Mouse (Mus musculus) urinary bladder, postnatal 10 days (tissue): Measurements from ENCODE around the gene Csnk2a1.
"Not testable (repeated sequence)": the region's sequence is repeated elsewhere in the genome, so short reads cannot be mapped to it uniquely, and the experiment has no call there.

Source experiments
- DNase-seq: peaks from one replicate; pipeline ENCODE4 v3.0.0; 2022; ENCODE audit warnings: low spot score

The Csnk2a1 gene

DNA sequence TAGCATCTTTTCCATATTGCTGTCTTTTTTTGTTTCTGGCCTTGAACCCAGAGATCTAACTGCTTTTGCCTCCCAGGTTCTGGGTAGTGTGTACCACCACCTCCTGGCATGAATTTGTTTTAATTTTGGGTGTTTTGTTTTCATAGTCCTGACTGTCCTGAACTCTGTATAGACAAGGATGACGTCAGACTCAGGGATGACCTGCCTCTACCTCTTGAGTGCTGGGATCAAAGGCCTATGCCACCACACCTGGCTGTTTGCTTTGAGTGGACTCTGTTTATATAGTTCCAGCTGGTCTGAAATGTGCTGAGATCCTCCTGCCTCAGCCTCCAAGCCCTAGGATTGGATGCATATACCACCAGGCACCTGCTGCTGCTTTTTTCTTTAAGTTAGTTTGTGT is 11.3 kb downstream of the Csnk2a1 start:
- DNase-seq = no peak

DNA sequence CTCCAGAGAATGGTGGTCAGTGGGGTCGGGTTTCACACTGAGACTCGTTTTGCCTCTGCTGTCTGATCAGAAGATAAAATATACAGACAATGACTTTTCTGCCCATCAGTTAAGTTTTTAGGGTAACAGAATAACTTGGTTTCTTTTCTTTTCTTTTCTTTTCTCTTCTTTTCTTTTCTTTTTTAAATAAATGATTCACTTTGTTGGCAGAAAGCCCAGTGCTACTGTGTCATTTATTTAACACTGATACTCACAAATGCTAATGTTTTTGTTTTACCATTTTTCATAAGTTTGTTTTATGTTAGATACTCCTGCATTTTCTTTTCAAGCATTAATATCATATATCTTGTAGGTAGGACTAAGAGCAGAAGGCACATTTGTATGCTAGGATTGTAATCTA is 13.9 kb downstream of the Csnk2a1 start:
- DNase-seq = no peak

DNA sequence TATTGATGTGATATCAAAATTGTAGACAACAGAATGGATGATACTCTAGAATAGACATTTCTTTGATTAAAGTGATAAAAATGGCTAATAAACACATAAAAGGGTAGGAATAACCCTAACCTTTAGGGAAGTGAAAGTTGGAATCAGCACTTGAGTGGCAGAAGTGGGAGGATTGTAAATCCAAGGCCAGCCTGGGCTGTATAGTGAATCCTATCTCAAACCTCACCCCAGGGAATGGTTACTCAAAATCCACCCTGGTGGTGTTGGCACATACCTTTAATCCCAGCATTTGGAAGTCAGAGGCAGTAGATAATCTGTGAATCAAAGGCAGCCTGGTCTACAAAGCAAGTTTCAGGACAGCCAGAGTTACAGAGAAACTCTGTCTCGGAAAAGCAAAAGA is 20.6 kb downstream of the Csnk2a1 start:
- DNase-seq = no peak

DNA sequence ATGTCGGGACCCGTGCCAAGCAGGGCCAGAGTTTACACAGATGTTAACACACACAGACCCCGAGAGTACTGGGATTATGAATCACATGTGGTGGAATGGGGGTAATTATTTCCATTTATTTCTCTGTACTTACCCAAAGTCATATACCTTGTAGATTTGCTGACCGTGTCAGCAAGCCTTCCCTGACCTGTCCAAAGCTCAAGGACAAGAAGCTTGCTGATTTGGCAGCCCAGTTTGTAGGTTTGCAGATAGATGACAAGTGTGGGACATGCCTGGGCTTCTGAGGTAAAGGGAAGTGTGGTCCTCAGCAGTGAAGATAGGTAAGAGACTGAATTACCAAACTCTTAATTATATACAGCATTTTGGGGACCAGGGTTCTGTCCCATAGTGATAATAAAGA is 23.9 kb downstream of the Csnk2a1 start:
- DNase-seq = no peak

DNA sequence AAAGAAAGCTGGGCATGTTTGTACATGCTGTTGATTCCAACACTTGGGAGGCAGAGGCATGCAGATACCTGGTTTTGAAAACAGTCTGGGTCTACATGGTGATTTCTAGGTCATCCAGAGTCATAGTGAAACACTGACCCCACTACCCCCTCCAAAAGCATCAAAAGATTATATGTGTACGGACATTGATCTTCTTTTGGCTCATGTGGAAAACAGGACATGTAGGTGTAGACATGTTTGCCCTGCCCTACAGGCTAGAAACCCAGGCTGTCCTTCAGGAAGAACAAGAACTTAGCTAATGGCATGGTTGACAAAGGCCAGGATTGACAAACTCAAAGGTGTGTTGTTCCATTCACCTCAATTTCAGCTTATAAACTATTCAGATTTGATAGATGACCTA is 33.1 kb downstream of the Csnk2a1 start:
- DNase-seq = no peak

DNA sequence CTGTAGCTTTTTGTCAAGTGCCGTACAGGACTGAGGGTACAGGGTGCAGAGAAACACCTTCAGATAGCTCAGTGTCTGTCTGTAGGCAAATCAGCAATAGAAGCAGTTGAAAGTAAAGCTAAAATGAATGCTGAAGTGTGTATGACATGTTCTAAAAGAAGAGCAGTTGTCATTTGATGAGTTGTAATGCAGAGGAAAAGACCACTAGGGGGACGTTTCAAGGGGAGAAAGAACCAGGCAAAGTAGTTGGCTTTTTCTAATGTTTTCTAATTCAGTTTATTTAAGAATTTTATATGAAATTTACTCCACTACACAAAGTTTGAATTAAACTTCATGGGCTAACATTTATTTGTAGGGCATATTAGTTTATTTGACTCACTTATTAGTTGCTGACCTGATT is 47.0 kb downstream of the Csnk2a1 start:
- no peak for DNase-seq

DNA sequence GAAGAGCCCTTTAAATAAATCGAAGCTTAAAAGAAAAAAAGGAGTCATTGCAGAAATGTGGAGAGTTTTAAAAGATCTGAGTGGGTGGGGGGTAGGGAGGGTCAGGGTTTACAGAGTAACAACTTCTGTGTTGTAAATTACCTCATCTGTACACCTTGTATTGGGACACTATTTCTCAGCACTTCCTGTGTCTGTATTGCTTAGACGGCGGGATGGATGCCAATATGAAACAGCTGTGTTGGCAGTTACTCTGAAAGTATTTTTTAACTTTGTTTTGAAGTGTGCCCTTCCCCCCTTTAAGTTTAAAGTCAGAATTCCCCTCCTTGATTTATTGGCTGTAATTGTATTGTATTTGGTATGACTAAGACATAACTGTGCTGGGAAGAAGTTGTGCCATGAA is 54.8 kb downstream of the Csnk2a1 start:
- DNase-seq = no peak

DNA sequence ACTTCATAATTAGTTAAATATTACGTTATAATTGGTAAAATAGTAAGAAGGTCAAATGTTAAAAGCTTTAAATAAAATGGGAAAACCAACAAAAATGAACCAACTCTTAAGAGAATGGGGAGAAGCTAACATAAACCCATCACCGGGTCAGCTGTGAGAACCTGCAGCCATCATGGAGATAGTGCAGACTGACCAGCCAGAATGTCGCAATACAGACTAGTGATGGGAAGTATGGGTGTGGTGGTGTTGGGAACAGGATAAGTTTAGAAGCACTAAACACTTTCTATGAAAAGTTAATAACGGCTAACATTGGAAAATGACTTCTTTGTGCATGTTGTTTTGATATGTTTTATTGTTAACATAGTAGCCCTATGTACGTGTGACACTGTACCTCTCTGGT is 60.9 kb downstream of the Csnk2a1 start:
- DNase-seq = no peak

DNA sequence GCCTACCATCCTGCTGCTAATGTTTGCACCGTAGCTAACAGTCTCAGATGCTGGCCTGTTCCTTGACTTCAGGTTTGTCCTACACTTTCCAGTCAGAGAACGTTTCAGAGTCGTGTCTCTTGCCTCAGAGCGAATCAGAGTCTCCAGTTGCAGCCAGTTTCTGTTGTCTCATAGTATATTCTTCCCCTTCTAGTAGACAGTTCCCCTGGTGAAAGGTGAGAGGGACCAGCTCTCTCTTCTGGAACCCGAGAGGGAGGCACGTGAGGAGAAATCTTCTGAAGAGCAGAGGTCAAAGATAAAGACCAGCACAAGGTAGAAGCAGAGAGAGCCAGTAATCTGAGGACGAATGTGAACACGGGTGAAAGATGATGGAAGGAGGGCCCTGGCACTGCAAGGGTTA is 61.4 kb downstream of the Csnk2a1 start:
- no peak for DNase-seq

DNA sequence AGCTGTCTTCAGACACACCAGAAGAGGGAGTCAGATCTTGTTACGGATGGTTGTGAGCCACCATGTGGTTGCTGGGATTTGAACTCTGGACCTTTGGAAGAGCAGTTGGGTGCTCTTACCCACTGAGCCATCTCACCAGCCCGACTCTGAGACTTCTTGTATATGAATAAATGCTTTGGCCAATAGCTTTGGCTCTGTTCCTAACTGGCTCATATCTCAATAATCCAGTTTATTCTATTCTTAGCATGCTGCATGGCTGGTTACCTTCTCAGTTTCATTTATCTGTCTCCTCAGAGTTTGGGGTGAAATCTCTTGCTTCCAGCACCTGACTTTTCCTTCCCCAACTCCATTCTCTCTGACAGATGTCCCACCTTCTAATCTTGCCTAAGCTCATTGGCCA is 63.0 kb downstream of the Csnk2a1 start:
- not testable (repeated sequence) for DNase-seq

DNA sequence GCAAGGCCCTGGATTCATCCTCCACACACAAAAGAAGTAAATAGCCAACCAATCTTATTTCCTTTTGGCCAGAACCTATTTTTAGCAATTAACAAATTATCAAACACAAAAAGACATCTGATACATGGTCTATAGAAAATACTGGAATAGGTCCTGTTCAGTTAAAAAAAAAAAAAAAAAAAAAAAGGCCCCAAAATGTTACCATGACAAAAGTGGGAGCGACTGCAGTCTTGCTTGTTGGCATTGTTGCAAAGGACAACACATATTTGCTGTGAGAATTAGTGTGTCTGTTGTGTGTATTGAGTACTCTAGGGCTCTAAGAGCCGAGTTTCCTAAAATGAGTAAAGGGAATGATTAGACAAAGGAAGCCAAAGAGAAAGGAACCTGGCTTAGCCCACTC is 65.8 kb downstream of the Csnk2a1 start:
- DNase-seq = no peak

DNA sequence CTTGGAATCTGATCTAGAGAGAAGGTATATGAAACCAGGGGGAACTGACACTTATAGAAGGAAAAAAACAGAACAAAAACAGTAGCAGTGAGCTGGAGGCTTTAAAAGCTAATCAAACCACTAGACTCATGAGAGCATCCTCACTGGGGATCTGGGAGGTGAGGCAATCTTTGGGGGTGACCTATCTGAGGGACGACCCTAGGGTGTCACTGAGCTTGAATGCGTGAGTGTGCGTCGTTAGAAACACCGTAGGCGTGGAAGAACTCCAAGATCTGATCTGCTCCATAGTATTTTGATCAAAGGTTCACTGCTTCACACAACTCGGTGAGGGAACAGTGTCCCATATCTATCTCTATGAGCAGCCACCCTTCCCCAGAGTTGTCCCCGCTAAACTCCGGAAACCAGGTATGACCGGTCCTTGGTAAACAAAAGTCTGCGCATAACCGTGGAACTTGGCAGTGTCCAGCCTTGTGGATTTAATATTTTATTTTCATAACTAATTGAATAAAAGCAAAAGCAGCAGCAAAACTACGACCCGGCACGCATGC is 66.6 kb downstream of the Csnk2a1 start:
- no peak for DNase-seq

DNA sequence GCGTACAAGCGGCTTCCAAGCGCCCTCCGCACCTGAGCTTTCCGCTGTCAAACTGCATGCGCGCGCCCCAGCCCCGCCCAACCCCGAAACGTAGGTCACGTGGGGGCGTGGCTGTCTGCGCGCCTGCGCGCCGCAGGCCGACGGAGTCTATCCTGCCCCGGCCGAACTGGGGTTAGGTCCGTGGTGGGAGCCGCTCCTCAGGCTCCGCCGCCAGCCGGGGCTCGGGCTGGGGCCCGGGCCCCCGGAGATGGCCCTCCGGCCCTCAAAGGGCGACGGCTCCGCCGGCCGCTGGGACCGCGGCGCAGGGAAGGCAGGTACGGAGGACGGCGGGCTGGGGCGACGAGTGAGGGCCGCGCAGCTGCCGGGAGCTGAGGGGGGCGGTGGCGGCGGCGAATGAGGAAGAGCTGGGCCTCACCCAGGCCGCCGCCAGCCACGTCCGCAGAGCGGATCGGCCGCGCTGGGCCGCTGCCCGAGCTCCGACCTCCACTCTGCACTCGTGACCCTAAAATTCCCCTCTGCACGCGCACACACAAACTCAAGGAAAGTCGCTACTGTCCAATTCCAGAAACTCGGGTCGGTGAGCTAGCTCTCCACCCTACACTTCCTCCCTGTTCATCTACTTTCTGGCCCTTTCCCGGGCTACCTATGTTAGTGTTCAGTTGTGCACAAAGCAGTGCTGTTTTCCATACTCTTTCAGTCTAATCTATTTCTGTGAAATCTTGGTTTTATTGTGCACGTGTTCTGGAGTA is 67.3 kb downstream of the Csnk2a1 start, which contains the start of gene Tbc1d20:
Tbc1d20 (plus strand) TSS at position 102 of the 749 bp plus-strand sequence.
- DNase-seq = peak; percentile 63

DNA sequence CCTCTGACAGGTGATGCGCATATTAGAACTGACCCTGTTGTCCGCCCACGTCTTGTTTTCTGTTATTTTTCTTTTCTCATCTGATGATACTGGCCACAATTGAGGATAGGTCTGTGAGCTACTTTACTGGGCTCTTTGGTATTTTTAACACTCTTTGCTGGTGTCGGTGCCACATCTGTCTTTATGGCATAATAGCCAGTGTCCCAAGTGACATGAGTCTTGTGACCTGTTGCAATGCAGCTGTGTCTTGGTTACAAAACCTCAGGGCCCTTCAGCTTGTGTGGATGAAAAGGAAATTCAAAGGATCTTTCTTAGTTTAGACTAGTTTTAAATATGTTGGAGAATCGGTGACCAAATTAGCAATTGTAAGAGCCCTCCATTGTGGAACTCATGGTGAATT is 67.9 kb downstream of the Csnk2a1 start:
- DNase-seq = no peak

DNA sequence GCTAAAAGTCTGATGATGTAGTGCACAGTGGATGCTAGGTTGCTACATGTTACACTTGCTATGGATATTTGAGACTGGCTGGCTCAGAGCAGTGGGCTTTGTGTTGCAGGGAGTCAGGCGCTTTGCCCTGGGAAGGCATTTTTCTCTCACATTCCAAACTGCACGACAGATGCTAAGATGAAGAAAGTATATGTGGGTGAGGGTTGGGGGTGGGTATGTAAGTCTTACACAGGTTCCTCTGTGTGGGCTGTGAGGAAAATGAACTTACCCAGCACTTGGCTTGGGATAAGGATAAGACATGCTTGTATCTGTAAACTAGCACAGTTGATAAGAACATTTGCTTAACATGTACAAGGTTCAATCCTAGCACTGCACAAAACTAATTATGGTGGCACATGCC is 76.2 kb downstream of the Csnk2a1 start:
- DNase-seq = no peak

DNA sequence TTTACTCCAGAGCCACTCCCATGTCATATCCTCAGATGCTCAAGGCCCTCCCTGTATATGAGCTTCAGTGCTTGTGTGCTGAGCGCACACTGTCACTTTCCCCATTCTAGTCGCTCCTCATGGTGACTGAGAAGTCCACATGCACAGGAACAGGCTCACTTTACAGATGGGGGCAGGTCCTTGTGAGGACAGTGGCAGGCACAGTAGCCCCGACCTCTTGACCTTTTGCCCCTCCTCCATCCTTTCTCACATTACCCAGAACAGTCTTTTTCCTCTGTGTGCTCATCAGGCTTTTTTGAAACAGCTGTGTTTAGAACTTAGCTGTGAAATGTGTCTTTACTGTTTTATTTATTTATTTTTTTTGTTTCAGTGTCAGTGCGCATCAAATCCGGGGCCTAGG is 77.1 kb downstream of the Csnk2a1 start:
- no peak for DNase-seq

DNA sequence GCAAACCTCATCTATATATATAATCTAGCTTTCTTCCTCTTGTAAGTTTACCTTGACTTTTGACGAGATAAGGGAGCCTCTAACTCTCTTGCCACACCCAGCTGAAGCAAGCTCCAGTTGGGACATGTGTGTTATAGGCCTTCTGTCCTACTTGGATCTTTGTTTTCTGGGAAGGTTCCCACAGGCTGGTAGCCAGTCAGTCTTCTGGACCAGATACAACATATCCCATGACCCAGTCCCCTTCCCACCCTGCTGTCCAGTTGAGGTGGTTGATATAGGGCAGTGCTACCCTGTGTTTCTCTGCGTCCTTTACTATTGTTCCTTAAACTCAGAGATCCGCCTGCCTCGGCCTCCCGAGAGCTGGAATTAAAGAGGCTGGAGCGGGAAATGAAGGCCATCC is 78.8 kb downstream of the Csnk2a1 start:
- no peak for DNase-seq

DNA sequence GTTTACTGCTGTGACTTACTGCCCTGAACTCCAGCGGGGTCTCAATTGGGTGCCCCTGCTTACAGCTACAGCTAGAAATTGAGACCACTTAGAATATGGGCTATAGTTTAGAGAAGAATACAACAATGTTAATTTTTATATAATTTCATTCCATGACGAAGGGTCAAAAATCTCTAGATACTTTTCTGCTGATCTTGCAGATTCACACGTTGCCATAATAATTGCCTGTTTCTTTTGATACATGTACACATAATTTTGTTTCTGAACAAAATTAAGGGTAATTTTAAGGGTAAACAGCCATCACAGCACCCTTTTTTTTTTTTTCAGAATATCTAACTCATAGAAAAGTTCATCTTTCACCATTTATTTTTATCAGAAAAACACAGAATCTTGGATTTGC is 80.5 kb downstream of the Csnk2a1 start:
- DNase-seq = no peak

DNA sequence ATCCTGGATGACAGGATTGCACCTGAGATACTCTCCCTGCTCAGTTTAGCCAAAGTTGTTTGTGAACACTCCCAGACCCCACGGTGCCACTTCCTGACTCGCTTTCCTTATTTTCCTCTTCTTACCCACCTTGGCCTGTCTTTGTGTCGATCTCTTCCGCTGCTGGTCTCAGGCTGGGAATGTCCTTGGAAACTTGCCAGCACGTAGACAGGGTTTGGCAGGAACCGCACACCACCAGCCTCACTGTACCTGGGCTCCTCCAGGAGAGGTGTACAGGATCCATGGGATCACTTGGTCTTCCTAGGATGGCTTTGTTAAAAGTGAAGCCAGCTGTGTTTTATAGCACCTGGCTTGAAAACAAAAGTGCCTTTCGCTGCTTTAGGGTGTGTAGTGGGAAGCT is 86.4 kb downstream of the Csnk2a1 start:
- DNase-seq = no peak

DNA sequence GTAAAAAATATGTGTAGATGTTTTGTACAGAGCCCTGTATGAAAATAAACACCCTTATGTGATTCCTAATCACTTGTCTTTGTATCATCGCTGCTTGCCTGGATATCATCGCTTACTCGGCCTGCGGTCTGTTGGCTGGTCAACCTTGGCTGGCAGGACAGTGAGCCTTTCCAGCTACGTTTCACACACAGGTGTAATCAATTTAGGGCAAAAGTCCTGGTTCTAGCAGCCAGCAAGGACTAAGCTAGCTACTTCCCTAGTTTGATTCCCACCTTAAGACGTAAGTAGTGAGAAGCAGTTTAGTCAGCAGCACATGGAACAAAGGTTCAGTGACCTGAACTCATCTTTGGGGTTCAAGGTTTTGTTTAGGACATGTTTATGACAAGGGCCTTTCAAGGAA is 87.3 kb downstream of the Csnk2a1 start:
- no peak for DNase-seq

DNA sequence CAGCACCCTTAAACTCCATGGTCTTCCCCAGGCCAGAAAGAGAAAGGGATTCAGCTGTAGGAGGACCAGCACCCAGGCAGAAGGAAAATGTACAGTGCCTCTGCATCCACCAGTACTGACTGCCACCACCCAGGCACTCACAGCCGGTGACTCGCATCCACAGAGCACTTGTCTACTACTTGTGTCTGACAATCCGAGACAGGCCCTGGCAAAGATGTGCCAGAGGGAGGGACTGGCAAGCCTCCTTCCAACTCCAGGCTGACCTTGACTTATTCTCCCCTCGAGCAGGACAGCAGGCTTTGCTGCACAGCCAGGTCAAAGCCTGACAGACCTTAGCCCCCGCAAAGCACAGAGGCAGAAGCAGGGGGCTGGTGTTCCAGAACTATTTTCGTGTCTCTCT is 90.4 kb downstream of the Csnk2a1 start:
- no peak for DNase-seq

DNA sequence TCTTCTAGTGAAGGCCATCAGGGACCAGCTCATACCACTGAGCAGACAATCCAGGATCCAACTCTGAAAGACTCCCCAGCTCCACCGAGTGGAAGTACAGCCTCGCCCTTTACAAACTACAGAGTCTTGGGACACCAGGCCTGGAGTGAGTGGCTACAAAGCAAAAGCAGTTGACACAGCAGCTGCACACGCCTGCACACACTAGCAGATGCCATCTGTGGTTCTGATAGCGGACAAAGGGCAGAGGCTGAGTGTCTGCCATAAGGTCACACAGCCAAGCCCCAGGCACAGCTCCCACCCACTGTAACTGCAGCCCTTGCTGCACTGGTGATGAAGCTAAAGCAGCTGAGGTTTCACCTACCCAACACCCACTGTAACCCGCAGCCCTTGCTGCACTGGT is 94.9 kb downstream of the Csnk2a1 start:
- DNase-seq = no peak

DNA sequence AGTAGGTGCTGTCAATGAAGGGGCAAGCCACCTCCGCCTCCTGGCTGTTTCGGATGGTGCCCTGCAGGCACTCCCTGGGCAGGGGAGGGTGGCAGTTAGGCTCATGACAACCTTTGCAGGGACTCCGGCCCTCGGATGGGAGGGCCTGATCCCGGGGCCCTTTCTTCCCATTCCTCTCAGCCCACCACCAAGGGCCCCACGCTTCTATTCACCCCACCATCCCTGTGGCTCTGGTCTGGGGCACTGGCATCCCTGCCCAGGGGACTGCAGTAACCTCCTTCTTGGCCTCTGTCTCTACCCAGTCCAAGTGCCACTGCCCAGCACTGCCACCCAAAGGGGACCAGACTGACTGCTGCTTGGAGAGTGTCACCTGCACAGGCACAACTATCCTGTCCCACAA is 95.6 kb downstream of the Csnk2a1 start:
- no peak for DNase-seq

DNA sequence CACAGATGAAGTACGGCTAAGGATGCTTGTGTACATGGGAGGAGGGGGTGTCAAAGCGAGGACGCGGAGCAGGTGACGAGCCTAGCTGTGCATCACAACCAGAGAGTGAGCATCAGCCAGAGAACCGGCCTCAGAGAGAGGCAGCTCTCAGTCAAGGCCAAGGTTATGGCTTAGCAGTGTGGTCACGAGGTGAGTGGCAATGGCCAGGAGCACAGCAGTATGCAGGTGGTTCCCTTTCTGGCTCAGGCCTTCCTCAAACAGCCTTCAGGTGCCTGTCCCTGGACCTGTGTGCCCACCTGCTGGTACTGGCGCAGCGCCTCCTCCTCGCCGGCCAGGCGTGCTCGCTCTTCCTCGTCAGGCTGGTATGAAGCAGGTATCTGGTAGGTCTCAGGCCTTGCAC is 97.3 kb downstream of the Csnk2a1 start:
- no peak for DNase-seq
